Mouse (Mus musculus) forebrain, embryonic 16.5 days (tissue): ENCODE data around the gene Chmp2b. TPM values are rescaled to one million over a fixed set of nuclear protein-coding genes. Genes with fewer than 3 reads are reported as not detected.
A peak's percentile ranks its signal among the peaks of the same experiment; 100 is the strongest.

Experiments used
- ATAC-seq: fragments of 200-750 bp; cut with Nextera tagmentation; 2 replicates; pipeline ENCODE4 v1.8.0; 2017; ENCODE audit warnings: mild to moderate bottlenecking, moderate library complexity
- H3K27ac ChIP-seq: fragments of 300-500 bp; sonication (generic); 2 replicates; pipeline ENCODE4 v1.5.1; 2014; ENCODE audit warnings: low read length, control low read depth
- H3K27me3 ChIP-seq: fragments of 300-500 bp; sonication (generic); replicated peaks from 2 replicates; pipeline ENCODE4 v1.6.1; 2014; ENCODE audit warnings: low read length; ENCODE audit not compliant: control insufficient read depth, insufficient read depth
- H3K36me3 ChIP-seq: fragments of 300-500 bp; sonication (generic); 2 replicates; pipeline ENCODE4 v1.6.1; 2014; ENCODE audit not compliant: control insufficient read depth, insufficient read depth
- H3K4me1 ChIP-seq: fragments of 300-500 bp; sonication (generic); replicated peaks from 2 replicates; pipeline ENCODE4 v1.6.1; 2014; ENCODE audit warnings: low read length; ENCODE audit not compliant: control insufficient read depth, insufficient read depth
- H3K4me2 ChIP-seq: fragments of 300-500 bp; sonication (generic); 2 replicates; pipeline ENCODE4 v1.6.1; 2014; ENCODE audit warnings: mild to moderate bottlenecking, low read length, control low read depth
- H3K4me3 ChIP-seq: fragments of 300-500 bp; sonication (generic); replicated peaks from 2 replicates; pipeline ENCODE4 v1.5.1; 2014; ENCODE audit warnings: mild to moderate bottlenecking, low read length, control low read depth
- H3K9ac ChIP-seq: fragments of 300-500 bp; sonication (generic); replicated peaks from 2 replicates; pipeline ENCODE4 v1.6.1; 2014; ENCODE audit warnings: low read depth, low read length, control low read depth
- H3K9me3 ChIP-seq: fragments of 300-500 bp; sonication (generic); 2 replicates; pipeline ENCODE4 v1.6.1; 2016; ENCODE audit warnings: low read length; ENCODE audit not compliant: control insufficient read depth
- WGBS: fragments of 180-500 bp; shearing (Covaris S2); extraction: QIAGEN DNeasy Blood & Tissue Kit; methylation state at CpG from one replicate; pipeline ENCODE4 v1.1.7; 2014; 5-methylcytosine and 5-hydroxymethylcytosine counted together
- polyA plus RNA-seq: library from polyadenylated mRNA; unstranded; fragments of >200 nt; fragmentation: Nextera tagmentation; extraction: Ambion mirVana; gene quantifications from 2 replicates; pipeline ENCODE4 v1.2.1, GENCODE M21; 2015

Chmp2b gene
- polyA plus RNA-seq, 1 experiment from 2014 or later, result 69.2 TPM

DNA sequence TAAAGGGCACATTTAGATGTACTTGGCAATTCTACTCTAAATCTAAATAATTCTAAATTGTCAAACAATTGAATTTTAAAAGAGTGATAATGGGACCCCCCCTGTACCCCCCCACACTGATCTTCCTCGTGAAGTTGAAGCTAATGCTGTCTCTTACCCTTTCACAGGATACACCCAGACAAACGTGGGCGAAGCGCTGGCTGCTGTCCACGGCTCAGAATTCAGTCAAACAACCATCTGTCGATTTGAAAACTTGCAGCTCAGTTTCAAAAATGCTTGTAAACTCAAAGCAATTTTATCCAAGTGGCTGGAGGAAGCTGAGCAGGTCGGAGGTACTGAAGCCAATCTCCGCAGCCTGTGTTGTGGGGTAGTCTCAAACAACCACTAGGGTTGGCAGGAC is 30.9 kb downstream of the Chmp2b start:
- Histone ChIP-seq H3K4me2 (no peak overlapping the region), H3K9ac (no peak overlapping the region), H3K27me3 (no peaks in the 10 kb centered on the region), H3K9me3 (no peaks in the 10 kb centered on the region), H3K4me1 (no peaks in the 10 kb centered on the region), H3K36me3 (no peaks in the 10 kb centered on the region), H3K27ac (no peak overlapping the region), H3K4me3 (no peak overlapping the region)
- peak; percentile 79 for ATAC-seq
- WGBS, result 49% methylated on average over 8 of the region's 8 CpGs

DNA sequence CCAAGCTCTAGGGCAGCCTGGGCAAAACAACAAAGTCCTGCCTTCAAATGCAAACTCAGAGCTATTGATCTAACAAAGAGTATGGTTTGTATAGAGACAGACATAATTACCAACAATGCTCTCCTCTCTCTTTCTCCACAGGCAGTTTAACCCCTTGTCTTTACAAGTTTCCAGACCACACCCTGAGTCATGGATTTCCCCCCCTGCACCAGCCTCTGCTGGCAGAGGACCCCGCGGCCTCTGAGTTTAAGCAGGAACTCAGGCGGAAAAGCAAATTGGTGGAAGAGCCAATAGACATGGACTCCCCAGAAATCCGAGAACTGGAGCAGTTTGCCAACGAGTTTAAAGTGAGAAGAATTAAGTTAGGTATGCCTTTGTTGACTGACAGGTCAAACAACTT is 32.9 kb downstream of the Chmp2b start:
- no peak for ATAC-seq
- H3K4me1 ChIP-seq, result no peaks in the 10 kb centered on the region
- no peak overlapping the region for H3K27ac ChIP-seq
- H3K9ac ChIP-seq, result no peak overlapping the region
- H3K4me3 ChIP-seq, result no peak overlapping the region
- H3K4me2 ChIP-seq, result no peak overlapping the region
- H3K9me3 ChIP-seq, result no peaks in the 10 kb centered on the region
- 4% methylated on average over 5 of the region's 5 CpGs for WGBS
- H3K36me3 ChIP-seq, result no peaks in the 10 kb centered on the region
- no peaks in the 10 kb centered on the region for H3K27me3 ChIP-seq

DNA sequence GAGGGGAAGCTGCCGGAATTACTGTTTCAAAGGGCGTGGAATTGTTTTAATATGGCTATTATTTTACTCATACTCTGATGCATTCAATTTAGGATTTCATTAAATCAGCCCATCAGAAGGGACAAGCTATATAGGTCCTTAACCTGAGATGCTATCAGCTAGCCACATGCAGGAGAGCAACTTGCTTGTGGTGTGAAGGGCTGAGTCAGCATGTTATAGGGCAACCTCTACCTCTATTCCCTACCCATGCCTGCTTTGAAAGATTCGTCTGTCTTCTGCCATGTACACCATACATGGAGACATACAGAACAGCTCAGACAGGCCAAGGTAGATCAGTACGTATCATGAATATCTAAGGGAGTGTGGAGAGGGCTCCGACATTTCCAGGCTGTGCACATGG is 35.8 kb downstream of the Chmp2b start:
- no peak overlapping the region for H3K4me2 ChIP-seq
- H3K4me1 ChIP-seq, result no peaks in the 10 kb centered on the region
- ATAC-seq, result no peak
- WGBS, result 87% methylated on average over 5 of the region's 5 CpGs
- no peak overlapping the region for H3K27ac ChIP-seq
- no peaks in the 10 kb centered on the region for H3K9me3 ChIP-seq
- H3K27me3 ChIP-seq, result no peaks in the 10 kb centered on the region
- no peak overlapping the region for H3K4me3 ChIP-seq
- H3K36me3 ChIP-seq, result no peaks in the 10 kb centered on the region
- no peak overlapping the region for H3K9ac ChIP-seq

DNA sequence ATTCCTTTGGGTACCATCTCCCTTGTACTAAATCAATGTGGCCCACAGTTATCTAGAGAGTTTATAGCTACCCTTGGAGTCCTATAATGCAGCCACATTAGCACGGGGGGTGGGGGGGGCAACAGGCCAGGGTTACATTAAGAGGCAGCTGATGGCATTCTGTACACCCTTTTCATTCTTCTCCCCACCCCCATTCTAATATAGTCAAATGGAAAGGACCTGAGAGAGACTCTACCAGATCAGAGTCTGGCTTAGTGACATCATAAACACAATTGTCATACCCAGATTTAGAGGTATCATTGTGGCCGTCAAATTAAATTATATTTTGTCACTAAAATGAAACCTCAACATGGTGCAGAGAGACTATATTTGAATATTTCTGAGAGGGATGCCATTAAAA is 36.5 kb downstream of the Chmp2b start:
- H3K4me2 ChIP-seq, result no peak overlapping the region
- H3K9ac ChIP-seq, result no peak overlapping the region
- ATAC-seq, result no peak
- no peak overlapping the region for H3K27ac ChIP-seq
- H3K4me1 ChIP-seq, result no peaks in the 10 kb centered on the region
- no peaks in the 10 kb centered on the region for H3K27me3 ChIP-seq
- 80% methylated on average over 2 of the region's 2 CpGs for WGBS
- no peaks in the 10 kb centered on the region for H3K9me3 ChIP-seq
- H3K4me3 ChIP-seq, result no peak overlapping the region
- no peaks in the 10 kb centered on the region for H3K36me3 ChIP-seq

DNA sequence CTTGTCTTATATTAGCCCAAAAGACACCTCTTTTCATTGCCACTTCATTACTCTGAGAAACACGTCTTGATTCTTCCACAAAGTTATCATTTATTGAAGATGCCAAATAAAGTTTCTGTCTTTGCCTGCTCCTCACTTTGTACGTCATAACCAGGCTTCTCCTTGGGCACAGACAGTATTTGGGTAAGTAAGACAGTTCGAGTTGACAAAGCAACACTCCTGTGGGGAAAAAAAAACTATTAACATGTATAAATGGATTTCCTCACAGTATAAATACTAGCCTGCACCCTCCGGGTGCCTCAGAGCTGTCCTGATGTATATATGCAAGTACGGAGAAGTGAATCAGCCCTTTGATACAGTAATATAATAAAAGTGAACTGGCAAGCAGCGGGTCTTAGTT is 42.3 kb downstream of the Chmp2b start, which contains the start of gene Pou1f1:
Gene Pou1f1, plus strand, starts transcription at position 301 of the 400 bp plus-strand sequence.
- Histone ChIP-seq H3K4me2 (no peak within 1 kb of the TSS), H3K9ac (no peak within 1 kb of the TSS), H3K4me1 (no peaks in the 10 kb centered on the region), H3K27ac (no peak within 1 kb of the TSS), H3K36me3 (no peaks in the 10 kb centered on the region), H3K4me3 (no peak within 1 kb of the TSS), H3K27me3 (no peaks in the 10 kb centered on the region), H3K9me3 (no peaks in the 10 kb centered on the region)
- no peak for ATAC-seq
- WGBS, result 86% methylated on average over 6 of the region's 6 CpGs

DNA sequence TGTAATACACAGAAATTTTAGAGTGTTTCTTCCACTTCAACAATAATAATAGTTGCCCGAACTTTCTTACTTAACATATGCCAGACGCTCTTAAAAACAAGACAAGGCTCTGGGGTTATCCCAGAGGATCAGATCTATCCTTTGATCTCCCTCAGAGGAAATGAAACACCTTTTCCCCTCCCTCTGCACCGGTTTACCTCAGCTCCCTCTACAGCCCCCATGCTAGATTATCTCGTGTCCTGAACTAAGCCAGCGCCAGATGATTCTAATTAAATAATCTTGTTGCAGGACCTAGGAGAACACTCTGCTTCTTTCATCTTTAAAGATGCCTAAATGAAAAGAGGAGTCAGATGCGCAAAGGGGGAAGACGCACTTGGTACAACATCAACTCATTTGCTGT is 48.3 kb downstream of the Chmp2b start:
- no peaks in the 10 kb centered on the region for H3K36me3 ChIP-seq
- H3K4me2 ChIP-seq, result no peak overlapping the region
- H3K27me3 ChIP-seq, result no peaks in the 10 kb centered on the region
- 73% methylated on average over 7 of the region's 7 CpGs for WGBS
- H3K4me1 ChIP-seq, result no peaks in the 10 kb centered on the region
- no peaks in the 10 kb centered on the region for H3K9me3 ChIP-seq
- H3K27ac ChIP-seq, result no peak overlapping the region
- ATAC-seq, result no peak
- H3K9ac ChIP-seq, result no peak overlapping the region
- H3K4me3 ChIP-seq, result no peak overlapping the region

DNA sequence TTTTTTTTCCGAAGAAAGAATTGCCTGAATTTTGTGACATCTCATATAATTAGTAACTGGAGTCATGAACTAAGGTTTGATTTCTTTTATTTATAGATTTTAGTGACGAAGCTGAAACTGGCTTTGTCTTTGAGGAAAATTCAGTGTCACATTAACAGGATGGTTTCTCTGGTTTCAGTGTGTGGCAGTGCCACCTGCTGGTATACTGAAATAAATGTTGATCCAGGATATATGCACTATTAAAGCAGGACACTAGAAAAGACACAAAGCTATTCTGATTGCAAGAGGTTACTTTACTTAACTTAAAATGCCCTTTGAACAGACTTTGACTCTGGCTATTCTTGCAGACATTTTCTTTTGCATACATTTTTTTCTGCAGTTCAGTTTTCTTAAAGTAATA is 65.5 kb downstream of the Chmp2b start:
- peak; percentile 80 for ATAC-seq
- 39% methylated on average over 2 of the region's 2 CpGs for WGBS
- H3K4me1 ChIP-seq, result no peaks in the 10 kb centered on the region
- no peaks in the 10 kb centered on the region for H3K9me3 ChIP-seq
- H3K27me3 ChIP-seq, result no peaks in the 10 kb centered on the region
- no peak overlapping the region for H3K9ac ChIP-seq
- H3K4me2 ChIP-seq, result no peak overlapping the region
- H3K4me3 ChIP-seq, result no peak overlapping the region
- H3K36me3 ChIP-seq, result no peaks in the 10 kb centered on the region
- H3K27ac ChIP-seq, result no peak overlapping the region

DNA sequence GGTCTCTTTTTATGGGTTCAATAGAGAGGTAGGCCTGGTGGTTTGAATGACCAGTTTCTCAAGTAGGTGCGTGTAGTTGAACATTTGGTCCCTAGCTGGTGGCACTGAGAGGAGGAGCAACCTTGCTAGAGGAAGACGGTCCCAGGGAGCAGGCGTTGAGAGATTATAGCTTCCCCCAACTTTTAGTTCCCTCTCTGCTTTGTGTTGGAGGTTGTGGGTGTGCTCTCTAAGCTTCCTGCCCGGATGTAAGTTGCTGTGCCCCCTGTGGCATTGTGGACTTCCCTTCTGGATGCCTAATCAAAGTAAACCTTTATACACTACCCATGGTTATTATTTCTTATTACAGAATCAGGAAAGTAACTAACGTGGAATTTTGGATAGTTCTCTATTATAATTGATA is 66.5 kb downstream of the Chmp2b start:
- Histone ChIP-seq H3K4me1 (no peaks in the 10 kb centered on the region), H3K36me3 (no peaks in the 10 kb centered on the region), H3K27me3 (no peaks in the 10 kb centered on the region), H3K9ac (no peak overlapping the region), H3K4me2 (no peak overlapping the region), H3K4me3 (no peak overlapping the region), H3K27ac (no peak overlapping the region), H3K9me3 (no peaks in the 10 kb centered on the region)
- WGBS, result 81% methylated on average over 5 of the region's 5 CpGs
- no peak for ATAC-seq

Other genes starting within 250 kb of the Chmp2b start
- not detected in 2 replicates for gene Pou1f1, start 42.2 kb downstream of the Chmp2b start, polyA plus RNA-seq